Mouse (Mus musculus) mouse trophoblast stem cell (cell line): Measurements from ENCODE around the gene Naglu.

Experiments
- in situ Hi-C, 2 experiments: fragments of 300-500 bp; cut with MseI, MboI; formaldehyde crosslinking; loops; 2 replicates in 1 of 2; 3 replicates in 1 of 2; pipeline ENCODE4 v1.15.1; 2025

Naglu gene

DNA sequence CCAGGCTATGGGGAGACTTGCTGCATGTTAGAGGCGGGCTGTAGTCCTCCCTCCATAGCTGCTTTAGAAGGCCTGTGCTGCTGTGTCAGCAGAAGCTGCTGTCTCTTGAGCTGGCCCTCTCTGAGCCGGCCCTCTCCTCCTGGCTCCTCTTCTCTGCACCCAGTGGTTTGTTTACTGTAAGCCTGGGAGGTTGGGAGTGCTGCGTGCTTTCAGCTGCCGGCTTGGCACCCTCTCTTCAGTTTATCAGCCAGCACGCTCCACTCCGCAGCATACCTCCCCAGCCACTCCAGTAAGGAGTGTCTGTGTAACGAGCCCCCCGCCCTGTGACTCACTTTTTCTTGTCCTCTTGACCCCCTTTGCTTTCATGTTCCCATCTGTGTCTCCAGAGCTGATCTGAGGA is 12.9 kb upstream of the Naglu start:
- in situ Hi-C loops, result loop anchor here in 1 of 2 experiments (5.0 kb wide), 1 partner anchor 75 kb away; no protein-coding TSS in a partner anchor

DNA sequence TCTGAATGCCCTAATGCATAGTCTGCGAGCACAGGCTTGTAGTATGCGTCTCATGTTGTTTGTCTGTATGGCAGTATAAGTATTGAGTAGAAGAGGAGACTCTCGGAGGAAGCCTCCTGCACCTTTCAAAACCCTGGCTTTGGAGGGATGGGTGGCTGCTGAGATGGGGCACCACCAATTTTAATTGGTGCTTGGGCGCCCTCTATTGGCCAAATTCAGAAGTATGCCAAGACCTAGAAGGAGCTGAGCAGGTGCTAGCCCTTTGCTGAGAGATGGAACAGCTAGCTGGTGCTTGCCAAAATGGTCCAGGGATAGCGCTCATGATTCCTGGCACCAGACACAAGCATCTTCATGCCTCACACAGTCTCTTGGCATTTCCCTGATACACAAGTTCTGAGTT is 12.0 kb upstream of the Naglu start:
- in situ Hi-C loops, result loop anchor here in 1 of 2 experiments (5.0 kb wide), 1 partner anchor 76 kb away; no protein-coding TSS in a partner anchor

DNA sequence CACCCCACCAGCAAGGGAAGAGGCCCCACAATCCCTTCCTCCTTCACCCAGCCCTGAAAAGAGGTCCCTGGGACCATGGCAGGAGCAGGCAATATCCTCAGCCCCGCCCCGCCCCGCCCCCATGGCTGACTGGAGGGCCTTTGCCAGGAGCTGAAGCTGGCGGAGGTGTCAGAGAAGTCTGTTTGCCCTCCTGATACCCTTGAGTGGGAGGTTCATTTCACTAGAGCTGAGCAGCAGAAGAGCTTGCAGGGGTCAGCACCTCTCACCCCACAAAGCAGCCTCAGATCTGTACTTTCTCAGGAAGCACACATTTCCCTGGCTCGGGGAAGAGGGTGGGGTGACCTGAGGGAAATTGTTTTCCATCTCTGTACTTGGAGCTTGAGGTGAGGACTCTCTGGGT is 11.1 kb upstream of the Naglu start:
- in situ Hi-C loops, result loop anchor here in 1 of 2 experiments (5.0 kb wide), 1 partner anchor 76 kb away; no protein-coding TSS in a partner anchor

DNA sequence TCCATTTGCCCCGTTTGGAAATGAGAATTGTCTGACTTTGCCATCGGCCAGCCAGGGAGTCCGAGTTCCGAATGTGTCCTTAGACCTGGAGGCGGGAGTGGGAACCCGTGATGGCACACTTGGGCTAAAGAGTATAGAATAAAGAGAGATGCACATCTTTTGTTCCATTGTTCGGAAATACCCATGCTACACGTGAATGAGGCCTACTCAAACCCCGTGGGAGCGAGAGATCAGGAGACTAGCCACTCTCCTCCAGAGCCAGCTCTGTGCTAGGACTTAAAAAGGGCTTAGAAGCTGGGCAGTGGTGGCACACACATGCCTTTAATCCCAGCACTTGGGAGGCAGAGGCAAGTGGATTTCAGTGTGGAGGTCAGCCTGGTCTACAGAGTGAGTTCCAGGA is 10.3 kb upstream of the Naglu start:
- in situ Hi-C loops, result loop anchor here in 1 of 2 experiments (5.0 kb wide), 1 partner anchor 77 kb away; no protein-coding TSS in a partner anchor

DNA sequence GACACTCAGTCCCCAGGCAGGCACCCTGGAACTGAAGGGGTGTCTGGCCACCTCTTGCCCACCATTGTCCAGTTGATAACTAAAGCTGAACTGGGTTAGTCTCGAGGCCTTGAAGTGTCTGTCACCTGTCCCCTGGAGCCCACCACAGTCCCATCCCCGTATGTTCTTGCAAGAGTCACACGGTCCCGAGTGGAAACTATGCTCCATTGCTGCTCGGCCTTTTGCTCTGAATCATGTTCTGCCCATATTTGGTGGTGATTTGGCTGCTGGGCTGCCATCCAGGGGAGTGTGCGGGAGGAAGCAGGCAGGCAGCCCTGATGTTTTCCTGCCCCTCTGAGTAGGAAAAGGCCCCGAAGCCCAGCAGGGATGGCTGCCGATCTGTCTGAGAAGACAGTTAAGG is 9.7 kb upstream of the Naglu start:
- in situ Hi-C loops, result no loop called here

DNA sequence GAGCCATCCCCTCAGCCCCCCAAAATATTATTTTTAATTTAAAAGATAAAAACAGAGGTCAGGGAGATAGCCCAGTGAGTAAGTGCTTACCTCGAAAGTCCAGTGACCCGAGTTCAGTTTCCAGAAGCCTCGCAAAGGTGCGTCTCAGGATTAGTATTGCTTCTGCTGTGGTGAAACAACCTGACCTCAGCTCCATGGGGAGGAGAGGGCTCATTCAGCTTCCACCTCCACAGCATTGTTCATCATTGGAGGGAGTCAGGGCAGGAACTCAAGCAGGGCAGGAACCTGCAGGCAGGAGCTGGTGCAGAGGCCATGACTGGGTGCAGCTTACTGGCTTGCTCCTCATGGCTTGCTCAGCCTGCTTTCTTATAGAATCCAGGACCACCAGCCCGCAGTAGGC is 8.8 kb upstream of the Naglu start:
- in situ Hi-C loops, result no loop called here

DNA sequence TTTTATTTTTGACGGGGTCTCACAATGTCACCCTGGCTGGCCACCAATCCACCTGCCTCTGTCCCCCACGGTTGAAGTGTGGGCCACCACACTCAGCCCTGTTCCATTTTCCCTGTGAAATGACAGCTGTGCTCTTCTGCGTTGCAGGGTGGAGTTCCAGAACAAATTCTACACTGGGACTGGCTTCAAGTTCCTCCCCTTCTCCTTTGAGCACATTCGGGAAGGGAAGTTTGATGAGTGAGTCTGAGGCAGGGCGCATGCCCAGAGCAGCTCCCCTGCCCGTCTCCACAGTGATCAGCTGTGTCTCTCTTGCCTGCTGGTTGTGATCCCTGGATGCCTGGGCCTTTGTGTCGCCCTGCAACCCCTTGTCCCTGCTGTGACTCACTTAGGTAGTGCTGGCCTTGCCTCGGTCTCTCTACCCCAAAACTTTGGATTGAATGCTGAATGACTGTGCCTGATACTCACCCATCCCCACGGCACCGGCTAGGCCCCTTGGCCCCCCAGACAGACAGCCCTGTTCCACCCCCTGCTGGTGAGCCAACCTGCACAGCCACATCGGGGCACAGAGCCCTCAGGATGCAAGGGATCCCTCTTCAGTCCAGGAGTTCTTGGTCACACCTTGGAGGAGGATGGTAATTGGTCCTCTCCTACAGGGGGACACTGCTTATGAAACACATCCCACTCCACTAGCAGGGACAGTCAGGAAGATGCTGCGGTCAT is 7.5 kb upstream of the Naglu start:
- in situ Hi-C loops, result no loop called here

DNA sequence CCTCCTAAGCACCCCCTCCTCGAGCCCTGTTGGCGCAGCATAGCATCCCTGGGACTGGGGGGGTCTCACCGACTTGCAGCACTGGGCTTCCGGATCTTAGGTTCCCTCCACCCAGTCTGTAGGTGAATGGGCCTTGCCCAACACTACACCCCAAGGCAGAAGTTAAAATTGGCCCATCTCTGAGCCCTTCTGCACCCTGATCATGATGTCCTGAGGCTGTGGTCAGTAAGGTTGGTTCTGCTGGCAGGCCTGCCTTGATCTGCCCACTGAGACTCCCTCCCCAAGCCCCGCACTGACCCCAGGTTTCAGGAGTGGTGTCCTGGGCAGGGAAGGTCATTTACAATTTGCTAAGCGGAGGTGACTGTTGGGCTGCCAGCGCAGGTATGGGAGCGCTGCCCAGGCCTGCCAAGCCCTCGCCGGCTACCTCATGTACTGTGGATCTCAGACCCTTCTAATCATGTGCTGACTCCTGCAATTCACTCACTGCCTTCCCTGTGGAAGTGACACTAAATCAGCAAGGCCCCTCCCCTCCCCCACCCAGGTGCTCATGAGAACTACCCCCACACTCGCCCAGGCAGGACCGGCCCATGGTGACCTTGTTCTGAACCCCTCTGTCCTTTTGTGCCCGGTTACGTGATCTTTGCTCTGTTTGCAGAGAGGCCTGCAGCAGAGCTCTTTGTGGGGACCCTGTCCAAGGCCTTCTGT is 6.7 kb upstream of the Naglu start:
- in situ Hi-C loops, result no loop called here

DNA sequence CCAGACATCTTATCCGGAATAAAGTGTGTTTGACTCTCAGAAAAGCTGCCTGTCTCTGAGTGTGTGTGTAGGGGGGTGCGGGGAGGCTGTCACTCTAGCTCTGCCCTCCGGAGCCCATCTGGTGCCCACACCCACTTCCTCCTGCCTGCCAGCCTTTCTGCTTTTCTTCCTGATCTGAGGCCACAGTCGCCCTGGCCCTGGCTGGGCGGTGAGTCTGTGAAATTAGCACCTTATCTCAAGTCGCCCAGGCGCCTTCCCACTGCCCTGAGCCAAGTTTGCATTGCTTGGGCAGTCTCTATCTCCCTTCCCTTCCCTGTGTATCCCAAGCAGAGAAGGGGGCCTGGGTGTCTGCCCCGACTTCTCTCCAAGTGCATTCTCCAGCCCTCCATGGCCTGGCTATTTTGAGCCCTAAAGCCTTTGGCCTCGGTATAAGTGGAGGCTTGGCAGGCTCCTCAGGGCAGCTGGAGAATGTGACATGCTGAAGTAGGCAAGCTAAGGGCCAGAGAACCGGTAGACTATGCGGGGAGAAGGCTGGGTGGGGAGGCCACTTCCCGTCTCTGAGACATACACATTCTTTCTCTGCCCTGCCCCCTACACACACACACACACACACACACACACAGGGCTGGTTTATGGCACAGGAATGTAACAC is 6.0 kb upstream of the Naglu start:
- in situ Hi-C loops, result no loop called here

DNA sequence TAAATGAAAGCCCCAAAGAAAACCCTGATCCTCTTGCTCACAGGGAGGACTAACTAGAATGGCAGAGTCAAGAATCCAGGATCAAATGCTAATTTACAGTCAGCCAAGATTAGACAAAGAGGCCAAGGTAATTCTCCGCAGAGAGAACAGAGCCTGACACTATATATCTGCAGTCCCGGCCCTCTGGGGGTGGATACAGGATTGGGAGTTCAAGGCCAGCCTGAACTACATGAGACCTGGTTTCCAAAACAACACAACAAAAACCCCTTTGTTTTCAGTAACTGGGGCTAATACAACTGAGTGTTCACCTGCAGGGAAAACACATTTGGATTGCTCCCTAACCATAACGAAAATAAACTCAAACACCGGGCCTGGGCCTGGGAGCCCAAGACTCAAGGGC is 5.3 kb upstream of the Naglu start:
- in situ Hi-C loops, result no loop called here

DNA sequence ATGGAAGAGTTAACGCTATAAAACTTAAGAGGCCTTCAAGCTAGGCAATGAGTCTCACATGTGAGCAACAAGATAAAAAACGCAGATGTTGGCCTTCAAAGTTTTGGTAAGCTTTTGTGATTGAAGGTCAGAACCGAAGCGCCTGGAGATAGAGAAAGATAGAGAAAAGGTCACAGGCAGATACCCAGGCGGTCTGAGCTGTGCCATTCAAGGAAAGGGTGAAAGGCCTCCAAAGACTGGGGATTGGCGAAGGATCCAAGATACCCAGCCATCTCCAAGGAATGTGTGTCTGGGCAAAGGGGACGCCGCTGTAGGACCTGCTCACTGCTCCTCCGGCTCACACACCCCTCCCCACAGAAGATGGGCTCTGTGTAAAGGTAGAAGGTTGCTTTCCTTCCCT is 4.8 kb upstream of the Naglu start:
- in situ Hi-C loops, result loop anchor here in 1 of 2 experiments (5.0 kb wide), 1 partner anchor 83 kb away; no protein-coding TSS in a partner anchor

DNA sequence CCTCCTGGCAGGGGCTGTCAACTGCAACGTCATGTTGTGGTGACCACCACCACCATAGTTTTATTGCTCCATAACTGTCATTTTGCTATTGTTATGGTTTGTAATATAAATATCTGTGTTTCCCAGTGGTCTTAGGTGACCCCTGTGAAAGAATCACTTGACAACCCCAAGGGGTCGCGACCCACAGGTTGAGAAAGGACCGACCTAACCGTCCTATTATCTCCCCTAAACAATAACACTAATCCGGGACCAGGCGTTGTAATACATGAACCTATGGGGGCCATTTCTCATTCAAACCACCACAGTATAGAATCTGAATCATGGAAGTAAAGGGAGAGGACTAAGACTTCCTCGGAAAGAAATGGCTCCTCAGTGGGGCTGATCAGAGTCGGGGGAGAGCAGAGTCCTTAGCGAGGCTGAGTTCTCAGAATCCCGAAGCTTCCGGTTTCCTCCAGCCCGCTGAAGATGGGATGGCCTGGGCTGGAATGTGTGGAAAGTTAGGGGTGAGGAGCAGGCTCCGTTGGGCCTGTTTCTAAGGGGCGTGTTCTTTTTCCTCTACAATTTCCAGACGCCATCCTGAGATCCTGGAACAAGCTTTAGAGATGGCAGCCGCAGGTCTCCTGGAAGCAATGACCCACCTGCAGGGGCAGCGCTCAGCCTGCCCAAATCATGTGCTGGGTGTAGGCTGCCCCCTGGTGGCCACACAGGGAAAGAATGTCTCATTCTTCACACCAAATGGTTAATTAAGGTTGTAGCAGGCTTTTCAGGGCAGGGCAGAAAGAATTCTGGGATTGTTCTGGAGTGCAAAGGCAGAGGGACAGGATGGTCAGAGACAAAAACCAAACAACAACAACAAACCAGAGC is 3.0 kb upstream of the Naglu start:
- in situ Hi-C loops, result loop anchor here in 1 of 2 experiments (5.0 kb wide), 1 partner anchor 84 kb away; no protein-coding TSS in a partner anchor

DNA sequence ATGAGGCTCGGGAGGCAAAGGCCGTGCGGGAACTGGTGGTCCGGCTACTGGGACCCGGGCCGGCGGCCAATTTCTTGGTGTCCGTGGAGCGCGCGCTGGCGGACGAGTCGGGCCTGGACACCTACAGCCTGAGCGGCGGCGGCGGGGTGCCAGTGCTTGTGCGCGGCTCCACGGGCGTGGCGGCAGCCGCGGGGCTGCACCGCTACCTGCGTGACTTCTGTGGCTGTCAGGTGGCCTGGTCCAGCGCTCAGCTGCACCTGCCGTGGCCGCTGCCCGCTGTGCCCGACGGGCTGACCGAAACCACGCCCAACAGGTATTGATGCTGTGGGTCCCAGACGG is 346 bp downstream of the Naglu start:
- in situ Hi-C loops, result no loop called here

DNA sequence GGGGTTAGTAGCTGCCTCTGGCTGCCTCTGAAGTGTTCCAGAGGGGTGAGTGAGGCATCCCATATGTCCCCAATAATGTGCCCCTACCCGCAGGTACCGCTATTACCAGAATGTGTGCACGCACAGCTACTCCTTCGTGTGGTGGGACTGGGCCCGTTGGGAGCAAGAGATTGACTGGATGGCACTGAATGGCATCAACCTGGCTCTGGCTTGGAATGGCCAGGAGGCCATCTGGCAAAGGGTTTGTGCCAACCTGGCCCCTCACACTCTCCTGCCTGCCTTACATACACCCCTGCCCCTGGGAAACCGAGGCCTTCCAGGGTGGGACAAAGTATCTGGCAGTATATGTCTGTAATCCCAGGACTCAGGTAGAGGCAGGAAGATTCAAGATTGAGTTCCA is 1.2 kb downstream of the Naglu start:
- in situ Hi-C loops, result no loop called here

DNA sequence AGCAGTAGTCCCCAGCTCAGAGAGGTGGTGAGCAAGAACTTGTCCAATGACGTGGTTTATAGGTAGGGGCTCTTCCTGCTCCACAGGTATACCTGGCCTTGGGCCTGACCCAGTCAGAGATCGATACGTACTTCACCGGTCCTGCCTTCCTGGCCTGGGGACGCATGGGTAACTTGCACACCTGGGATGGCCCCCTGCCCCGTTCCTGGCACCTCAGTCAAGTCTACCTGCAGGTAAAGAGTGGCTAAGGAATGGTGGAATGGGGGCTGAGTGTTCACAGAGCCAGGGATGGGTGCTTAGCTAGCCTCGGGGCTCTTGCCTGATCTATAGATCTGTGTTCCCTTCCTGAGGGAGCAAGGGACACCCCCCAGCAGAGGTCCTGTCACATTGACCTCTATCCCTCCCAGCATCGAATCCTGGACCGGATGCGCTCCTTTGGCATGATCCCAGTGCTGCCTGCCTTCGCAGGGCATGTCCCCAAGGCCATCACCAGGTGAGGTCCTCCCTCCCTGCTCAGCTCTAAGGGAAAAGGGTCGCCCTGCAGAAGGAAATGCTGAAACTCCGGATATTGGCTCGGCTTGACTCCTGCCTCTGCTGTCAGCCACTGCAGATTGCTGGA is 2.1 kb downstream of the Naglu start:
- in situ Hi-C loops, result no loop called here

DNA sequence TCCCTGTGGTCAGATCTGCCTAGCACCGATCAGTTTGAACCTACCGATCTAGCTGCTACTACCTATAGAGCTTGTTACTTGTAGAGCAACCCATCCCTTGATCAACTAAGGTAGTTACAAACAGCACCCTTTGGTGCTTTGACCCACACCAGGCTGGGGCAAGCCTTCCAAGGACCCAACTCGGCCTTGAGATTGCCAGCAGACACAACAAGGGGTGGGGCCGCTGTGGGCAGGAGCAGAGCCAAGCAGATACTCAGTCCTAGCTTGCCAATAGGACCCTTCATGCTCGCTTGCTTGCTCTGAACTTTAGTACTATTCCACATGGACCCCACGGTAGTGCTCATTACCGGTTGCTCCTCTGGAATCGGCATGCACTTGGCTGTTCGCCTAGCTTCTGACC is 8.3 kb downstream of the Naglu start, which contains the start of gene Hsd17b1:
Hsd17b1 (plus strand) TSS at position 291 of the 400 bp plus-strand sequence.
- in situ Hi-C loops, result no loop called here

DNA sequence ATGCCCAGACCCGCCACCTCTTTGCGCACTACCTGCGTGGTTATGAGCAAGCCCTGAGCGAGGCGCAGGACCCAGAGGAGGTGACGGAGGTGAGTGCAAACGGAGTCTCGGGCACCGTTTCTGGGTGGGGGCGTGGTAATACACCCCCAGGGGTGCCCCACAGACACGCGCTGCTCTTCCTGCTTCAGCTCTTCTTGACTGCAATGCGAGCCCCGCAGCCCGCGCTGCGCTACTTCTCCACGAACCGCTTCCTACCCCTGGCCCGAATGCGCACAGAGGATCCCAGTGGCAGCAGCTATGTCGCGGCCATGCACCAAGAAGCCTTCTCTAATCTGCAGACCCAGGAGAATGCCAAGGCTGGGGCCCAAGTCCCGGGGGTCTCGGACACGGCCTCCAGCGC is 9.9 kb downstream of the Naglu start:
- in situ Hi-C loops, result no loop called here

DNA sequence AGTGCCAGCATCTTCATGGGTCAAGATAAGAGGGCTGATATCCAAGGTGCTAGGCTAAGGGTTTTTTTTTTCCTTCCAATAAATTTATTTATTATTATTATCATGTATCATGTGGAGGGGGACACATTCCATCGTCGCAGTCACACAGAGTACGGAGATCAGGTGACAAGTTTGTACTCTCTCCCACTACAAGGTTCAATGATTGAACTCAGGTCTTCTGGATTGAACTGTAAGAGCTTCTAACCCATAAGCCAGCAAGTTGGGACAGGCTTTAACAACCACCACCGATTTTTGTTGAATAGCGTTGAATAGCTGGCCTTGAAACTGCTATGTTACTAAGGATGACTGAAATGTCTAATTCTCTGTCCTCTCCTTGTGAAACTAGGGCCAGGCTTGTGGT is 10.6 kb downstream of the Naglu start:
- in situ Hi-C loops, result no loop called here

DNA sequence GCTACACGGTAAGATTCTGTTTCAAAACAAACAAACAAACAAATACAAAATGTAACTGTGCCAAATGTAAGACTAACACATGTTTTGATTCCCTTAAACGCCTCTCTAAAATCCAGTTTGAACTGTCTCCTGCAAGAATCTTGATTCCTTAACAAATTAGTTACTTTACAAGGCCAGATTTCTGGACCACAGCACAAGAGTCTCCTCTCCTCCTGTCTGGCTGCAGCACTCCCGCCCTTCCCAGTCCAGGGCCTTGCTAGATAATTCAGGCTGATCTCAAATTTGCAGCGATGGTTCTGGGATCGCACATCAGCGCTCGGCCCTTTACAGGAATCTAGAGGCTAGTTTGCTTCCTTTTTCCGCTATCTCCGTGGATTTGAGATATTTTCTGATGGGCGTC is 11.8 kb downstream of the Naglu start:
- in situ Hi-C loops, result no loop called here

DNA sequence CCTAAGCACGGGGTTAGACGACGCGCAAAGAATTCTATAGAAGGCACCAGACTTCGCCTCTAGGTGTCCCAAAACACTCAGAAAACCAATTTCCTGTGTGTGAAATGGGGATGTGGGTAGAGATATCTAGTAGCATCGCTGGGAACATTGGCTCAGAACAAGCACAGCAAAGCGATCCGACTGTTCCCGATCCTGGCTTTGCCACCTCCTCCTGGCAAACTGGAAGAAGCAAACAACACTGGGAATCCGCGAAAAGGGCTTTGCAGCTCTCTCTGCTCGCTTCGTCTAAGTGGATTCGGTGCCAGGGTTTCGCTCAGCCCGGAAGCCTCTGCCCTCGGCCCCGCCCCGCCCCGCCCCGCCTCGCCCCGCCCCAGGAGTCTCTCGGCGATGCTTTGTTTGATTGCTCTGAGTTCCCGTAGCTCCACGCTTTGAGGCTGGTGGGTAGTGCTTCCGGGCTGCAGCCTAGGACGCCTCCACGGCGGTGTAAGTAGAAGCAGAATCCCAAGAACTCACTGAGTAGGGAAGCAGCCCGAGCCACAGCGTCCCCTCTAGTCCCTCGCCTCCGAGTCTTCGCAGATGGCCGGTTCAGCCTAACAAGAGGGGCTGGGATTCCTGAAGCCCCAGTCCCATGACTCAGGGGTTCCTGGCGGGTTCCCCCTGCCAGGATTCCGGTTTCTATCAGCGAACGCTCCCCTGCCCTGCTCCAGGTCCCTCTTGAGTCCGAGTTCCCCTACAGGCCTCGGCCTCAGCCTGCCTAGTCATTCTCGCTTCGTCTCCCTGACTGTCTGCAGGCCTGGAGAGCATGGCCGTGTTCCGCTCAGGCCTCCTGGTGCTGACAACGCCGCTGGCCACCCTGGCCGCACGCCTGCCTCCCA is 12.6 kb downstream of the Naglu start, which contains the start of gene Coasy:
Coasy (plus strand) TSS at position 358 of the 875 bp plus-strand sequence.
- in situ Hi-C loops, result no loop called here
